Mouse (Mus musculus) erythroblast, embryonic 14.5 days (primary cell): Measurements from ENCODE around the gene Bpifb2.

Experiments
- GATA1 ChIP-seq: IDR thresholded peaks from 2 replicates; pipeline ENCODE4 v1.6.1; 2012; ENCODE audit warnings: low read length, inconsistent platforms, mixed read lengths
- TAL1 ChIP-seq: IDR thresholded peaks from 3 replicates; pipeline ENCODE4 v1.6.1; 2012; ENCODE audit warnings: low read length, inconsistent platforms, mixed read lengths

DNA sequence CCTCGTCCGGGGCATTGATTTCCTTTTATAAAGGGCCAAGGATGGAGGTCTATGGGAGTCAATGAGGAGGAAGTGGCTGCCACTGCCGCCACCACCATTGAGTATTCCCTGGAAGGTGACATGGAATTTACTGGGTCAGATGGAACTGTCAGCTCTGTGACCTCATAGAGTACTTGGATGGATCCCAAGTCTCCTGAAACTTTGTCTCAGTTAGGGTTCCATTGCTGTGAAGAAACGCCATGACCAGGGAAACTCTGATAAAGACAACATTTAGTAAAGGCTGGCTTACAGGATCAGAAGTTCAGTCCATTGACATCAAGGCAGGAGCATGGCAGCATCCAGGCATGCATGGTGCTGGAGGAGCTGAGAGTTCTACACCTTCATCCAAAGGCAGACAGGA, 3.9 kb upstream of the Bpifb2 start, which contains the start of gene Sun5:
- TF ChIP-seq GATA1 (no peak), TAL1 (no peak)
